Comparison of ENCODE assay signal across 8 mouse cellular contexts in the genomic region with DNA sequence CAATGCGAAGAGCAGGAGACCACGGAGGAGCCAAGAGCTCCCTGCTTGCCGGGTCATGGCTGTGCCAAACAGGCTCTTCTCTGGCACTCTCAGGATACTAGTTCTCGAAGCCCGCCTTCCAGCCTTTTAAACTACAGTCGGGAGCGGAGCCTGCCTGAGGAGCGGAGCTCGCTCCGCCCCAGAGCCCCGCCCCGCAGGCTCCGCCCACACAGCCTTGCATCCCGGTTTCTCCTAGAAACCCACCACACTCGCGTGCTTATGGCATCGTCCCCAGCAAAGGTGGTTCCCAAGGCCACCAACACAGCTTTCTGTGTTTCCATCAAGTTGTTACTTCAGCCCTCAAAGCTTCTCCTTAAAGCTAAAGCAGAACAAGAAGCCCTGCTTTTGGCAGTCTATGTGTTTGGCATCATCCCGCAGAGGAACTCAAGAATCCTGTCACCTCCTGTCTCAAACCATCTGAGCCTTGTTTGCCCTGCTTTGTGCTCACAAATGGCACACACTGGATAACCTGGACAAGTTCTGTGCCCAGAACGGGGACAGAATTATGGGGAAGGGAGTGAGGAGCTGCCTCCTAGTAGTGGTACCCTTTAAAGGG. TPM values are rescaled to one million over a fixed set of nuclear protein-coding genes. Genes with fewer than 3 reads are reported as not detected.
DNase-seq lines count a peak whose midpoint lies in the region; ATAC-seq and TF ChIP-seq lines count a peak whose summit lies in the region.

Gene Nmb, minus strand, starts transcription at position 156 of the 595 bp plus-strand sequence.

- peak within 1 kb of the TSS; percentile 42 for H3K4me3 ChIP-seq in lung, postnatal 0 days (ENCODE audit: low read depth, low read length)

- no peaks in the 10 kb centered on the region for H3K27me3 ChIP-seq in lung, postnatal 0 days (replicated peaks; ENCODE audit: insufficient read depth, low read length)

- H3K4me2 ChIP-seq in lung, postnatal 0 days (replicated peaks; ENCODE audit: low read depth, low read length) = peak within 1 kb of the TSS; percentile 83

- no peak for TF ChIP-seq EP300 in lung, postnatal 0 days (IDR thresholded peaks at IDR 0.05)

- H3K27ac ChIP-seq in lung, postnatal 0 days (ENCODE audit: low read length) = peak within 1 kb of the TSS; percentile 2; the same call in 1 of the 2 replicates

- ATAC-seq in frontal cortex, adult (ENCODE audit: low TSS enrichment) = peak; percentile 60
- ATAC-seq in lung, postnatal 0 days = peak; percentile 58

- H3K4me1 ChIP-seq in lung, postnatal 0 days (ENCODE audit: insufficient read depth, low read depth, low read length) = peaks cover 6% of the 10 kb centered on the region

- peak within 1 kb of the TSS; percentile 56; the same call in 1 of the 2 replicates for H3K9ac ChIP-seq in lung, postnatal 0 days (replicated peaks; ENCODE audit: low read depth)

- no peaks in the 10 kb centered on the region; the same call in 1 of the 2 replicates for H3K36me3 ChIP-seq in lung, postnatal 0 days (ENCODE audit: insufficient read depth, low read length)

- intact Hi-C loops in heart, postnatal 25 days (cut with DNase I) = loop anchor here (5.0 kb wide), 1 partner anchor 42 kb away; the partner anchor contains the start of gene Sec11a

- WGBS in lung, postnatal 0 days = 2% methylated on average over 19 of the region's 19 CpGs

- peak; percentile 49 for DNase-seq in NIH3T3 (ENCODE audit: low read depth)
- peak; percentile 82 to 87 for DNase-seq in cerebellum, postnatal 10 days
- peak; percentile 54 for DNase-seq in heart, postnatal 25 days (ENCODE audit: low spot score)
- DNase-seq in kidney, postnatal 4 days = peak; percentile 85 to 89
- DNase-seq in lung, postnatal 0 days (ENCODE audit: low spot score) = peak; percentile 83
- peak; percentile 55 for DNase-seq in ovary, postnatal 14 days (ENCODE audit: low spot score)
- peak; percentile 80 for DNase-seq in thymus, postnatal 4 days

- TF ChIP-seq CTCF in lung, postnatal 0 days (IDR thresholded peaks at IDR 0.05) = no peak

- no peaks in the 10 kb centered on the region for H3K9me3 ChIP-seq in lung, postnatal 0 days (ENCODE audit: low read length)

RNA-seq across cellular contexts. Expression of gene Nmb, which starts in this region (rescaled TPM):
- total RNA-seq in heart, postnatal 25 days (2021) = 1 to 10 TPM; 5.8 to 7.7 TPM
- polyA plus RNA-seq in lung, postnatal 0 days (2015; fragmentation: Nextera tagmentation; extraction: Ambion mirVana) = 6.3 and 8.3 TPM in 2 replicates

Comparison
In these comparisons a context has a peak if more than half of its experiments do, and no peak if none do; other contexts are left out.
1. Peak in every context shown above with its lines: DNase-seq, ATAC-seq, H3K4me3 ChIP-seq and H3K27ac ChIP-seq.